Mouse (Mus musculus) right cerebral cortex, adult 2 months (tissue): ENCODE data around the gene Apoa1.

Source experiments
- DNase-seq, 2 experiments: peaks; one replicate each; pipeline ENCODE4 v3.0.0; 2021 to 2022; ENCODE audit warnings: low spot score in 2 of 2

Apoa1 gene

DNA sequence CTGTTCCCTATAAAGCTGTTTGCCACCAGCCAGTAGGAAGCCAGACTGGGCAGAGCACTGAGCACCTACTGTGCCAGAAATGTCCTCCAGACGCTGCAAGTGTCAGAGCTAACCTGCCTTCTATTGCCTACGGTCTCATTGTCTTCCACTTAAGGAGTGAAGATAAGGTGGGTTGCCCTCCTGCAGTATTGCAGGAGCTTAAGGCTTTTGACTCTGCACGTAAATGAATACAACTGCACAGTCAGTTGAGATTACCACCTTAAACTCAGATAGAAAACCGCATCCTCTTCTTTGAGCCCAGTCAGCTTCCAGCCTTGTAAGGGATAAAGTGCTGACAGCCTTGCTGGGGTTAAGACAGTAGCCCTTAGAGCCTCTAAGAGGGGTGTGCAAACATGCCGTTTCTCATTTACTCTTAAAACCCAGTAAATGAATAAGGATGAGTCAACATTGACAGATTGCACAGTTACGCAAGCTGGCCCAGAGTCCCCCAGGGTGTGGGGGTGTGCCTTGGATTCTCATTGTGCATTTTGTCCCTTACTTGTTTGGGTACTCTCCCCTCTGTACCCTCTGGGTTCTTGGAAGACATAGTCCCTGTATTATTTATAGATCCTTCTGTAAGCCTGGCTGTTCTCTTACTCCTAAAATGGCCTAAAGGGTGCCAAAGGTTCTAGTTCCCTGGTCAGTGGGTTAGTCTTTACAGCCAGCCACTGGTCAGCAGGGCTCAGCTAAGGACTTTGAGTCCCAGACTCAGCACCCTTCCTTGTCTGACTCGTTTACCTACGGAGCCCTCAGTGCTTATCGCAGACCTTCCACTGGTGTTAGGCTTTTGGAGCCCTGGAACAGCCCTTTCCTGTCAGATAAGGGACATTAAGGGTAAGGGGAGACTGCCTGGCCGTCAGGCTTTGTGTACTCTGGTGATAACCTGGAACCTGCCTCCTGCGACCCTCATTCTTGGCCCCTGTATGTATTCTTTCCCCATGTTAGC is 12.8 kb upstream of the Apoa1 start:
- DNase-seq, result peak; percentile 30 to 34

DNA sequence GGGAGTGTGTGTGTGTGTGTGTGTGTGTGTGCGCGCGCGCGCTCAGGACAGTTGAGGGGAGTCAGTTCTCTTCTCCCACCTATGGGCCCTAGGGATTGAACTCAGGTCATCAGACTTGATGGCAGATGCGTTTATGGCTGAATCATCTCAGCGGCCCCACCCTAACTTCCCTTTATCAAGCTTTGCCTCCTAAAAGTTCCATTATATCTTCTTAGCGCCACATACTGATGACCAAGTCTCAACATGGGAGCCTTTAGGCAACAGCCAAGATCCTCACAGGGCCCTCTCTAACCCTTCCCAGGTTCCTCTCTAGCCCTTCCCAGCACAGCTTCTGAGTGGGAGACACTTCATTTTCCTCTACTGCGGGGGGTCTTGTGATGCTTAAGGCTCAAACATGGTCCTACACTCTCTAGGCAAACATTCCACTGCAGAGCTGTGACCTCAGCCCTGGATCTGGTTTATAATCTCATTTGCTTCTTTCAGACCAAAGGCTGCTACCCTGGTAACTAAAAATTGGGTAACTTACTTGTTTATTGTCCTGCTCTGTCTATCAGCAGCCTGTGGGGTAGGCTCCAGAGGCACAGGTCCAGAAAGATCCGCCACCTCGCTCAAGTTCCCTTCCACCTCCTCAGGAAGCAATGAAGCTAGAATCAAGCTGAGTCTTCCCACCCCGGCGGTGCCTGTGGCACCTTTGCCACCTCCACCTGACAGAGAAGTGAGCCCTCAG is 11.5 kb upstream of the Apoa1 start:
- DNase-seq, result no peak

DNA sequence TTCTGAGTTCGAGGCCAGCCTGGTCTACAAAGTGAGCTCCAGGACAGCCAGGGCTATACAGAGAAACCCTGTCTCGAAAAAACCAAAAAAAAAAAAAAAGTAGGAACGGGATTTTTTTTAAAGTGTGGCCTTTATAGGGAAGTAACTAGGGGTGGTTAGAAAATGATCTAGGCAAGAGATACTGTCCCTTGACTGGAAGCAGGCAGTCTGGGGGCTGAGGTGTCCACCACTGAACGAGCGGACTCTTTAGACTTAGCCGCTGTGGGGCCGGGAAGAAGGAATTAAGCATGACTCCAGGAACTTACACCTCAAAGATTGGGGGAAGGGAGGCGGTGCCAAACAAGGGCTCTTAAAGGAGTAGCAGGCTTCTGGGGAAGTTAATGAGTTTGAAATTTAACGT is 10.2 kb upstream of the Apoa1 start:
- DNase-seq, result no peak

DNA sequence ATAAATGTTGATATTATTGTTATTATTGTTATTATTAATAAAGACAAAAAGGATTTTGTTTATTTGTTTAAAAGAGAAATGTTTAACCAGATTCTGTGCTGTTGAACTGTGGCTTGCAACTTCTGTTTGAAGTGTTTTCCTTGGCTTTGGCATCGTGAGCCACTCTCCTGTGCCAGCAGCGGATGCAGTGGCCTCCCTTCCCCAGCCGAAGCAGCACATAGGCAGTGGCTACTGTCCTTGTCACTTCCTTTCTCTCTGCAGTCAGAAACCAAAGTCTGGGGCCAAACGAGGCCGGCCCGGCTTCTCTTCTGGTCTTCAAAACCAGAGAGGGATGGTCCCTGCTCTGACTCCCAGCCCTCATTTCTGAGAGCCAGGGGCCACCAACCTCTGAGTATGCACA is 5.3 kb upstream of the Apoa1 start:
- no peak for DNase-seq

DNA sequence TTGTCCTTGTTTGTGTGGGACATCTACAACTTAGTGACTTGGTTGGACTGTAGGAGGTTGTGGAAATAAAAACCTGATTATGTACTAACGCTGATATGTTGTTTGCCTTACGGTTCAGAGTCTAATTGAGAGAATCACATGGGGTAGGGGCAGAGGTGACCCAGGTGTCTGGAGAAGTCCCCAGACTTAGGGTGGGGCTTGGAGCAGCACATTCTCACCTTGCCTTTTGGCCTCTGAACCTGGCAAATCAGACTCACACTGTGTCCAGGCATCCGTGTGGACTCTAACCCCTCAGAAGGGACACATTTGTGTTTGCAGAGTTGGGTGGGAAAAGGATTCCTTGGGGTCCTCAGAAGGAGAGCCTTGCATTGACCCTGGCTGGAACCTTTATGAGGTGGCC is 4.3 kb upstream of the Apoa1 start:
- DNase-seq, result no peak

DNA sequence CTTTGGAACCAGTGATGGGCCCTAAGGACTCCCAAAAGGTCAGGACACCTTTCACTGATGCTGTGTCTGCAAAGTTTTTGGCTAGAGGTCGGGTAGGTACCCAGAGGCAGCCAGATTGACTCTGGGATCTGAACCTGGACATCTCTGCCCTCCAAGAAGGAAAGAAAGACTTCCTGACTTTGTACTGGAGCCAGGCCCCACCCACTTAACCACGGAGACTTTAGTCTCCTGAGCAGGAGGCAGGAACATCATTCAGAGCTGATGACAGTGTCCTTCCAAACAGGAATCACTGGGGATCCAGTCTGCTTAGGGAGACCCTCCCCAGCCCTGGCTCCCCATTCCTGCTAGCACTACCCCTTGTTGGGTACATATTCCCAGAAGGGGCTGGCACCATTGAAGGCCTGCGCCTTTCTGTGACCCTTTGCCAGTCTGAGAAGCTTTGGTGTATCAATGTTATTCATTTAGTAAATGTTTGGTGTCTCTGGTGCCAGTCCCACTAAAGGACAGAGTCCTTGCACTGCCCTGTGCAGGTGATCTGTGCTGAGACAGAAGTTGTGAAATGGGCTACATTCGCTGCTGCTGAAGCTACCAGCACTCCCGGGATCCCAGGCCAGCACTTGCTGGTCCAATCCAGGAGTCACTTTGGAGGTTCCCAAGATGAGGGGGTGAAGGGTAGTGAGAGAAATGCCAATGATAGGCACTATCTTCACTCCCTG is 3.3 kb upstream of the Apoa1 start:
- no peak for DNase-seq

DNA sequence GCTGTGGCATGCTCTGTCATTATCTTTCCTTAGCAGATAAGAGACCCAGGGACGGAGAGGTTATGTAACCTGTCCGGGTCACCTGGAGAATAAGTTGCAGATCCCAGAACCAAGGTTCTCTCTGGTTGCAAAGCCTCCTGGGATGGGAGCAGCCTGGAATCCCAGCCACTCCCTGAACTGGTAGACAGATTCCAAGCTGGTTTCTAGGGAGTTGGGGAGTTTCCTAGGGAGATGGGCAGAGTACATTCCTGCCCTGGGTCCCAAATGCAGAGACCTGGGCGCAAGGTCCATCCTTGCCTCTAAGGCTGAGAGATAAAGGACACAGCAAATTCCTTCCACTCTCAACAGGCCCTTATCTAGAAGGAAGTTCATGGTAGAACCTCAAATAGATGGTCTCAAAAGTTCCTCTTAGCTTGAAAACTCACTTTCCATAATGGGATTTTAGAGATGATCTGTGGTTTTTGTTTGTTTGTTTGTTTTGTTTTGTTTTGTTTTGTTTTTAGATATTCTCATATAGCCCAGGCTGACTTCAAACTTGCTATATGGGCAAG is 1.2 kb upstream of the Apoa1 start:
- DNase-seq, result no peak

DNA sequence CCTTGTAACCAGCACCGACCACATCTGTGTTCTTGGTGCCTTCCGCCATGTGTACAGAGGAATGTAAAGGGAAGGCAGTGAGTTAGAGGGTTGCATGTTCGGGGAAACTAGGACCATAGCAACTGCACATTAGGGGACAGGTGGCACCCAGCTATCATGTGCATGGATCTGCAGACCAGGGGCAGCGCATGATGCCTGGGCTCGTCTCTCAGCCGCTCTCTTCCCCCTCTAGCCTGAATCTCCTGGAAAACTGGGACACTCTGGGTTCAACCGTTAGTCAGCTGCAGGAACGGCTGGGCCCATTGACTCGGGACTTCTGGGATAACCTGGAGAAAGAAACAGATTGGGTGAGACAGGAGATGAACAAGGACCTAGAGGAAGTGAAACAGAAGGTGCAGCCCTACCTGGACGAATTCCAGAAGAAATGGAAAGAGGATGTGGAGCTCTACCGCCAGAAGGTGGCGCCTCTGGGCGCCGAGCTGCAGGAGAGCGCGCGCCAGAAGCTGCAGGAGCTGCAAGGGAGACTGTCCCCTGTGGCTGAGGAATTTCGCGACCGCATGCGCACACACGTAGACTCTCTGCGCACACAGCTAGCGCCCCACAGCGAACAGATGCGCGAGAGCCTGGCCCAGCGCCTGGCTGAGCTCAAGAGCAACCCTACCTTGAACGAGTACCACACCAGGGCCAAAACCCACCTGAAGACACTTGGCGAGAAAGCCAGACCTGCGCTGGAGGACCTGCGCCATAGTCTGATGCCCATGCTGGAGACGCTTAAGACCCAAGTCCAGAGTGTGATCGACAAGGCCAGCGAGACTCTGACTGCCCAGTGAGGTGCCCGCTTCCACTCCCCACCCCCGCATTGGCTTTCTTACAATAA is 1.4 kb downstream of the Apoa1 start:
- peak; percentile 91 for DNase-seq

DNA sequence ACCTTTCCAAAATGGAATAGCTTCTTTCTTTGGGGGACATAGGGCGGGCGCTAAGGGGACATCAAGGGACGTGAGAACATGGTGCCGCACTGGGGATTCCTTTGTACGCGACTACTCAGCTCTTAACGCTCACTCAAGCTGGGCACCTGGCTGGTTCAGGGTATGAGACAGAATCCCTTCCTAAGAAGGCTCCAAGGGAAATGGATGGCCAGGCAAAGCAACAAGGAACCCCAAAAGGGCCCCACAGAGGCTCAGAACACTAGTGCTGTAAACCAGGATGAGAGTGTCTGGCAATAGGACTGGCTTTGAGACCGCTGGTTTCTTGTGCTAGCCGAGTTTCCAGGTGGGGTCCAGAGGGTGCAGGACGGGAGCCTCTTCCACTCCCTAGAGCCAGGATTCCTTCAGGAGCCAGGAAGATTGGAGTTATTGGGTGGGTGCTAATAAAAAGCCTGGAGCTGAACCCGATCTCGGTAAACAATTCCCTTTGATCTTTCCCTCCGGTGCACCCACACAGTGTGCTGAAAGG is 2.1 kb downstream of the Apoa1 start:
- peak in 1 of 2 experiments; percentile 33 for DNase-seq

DNA sequence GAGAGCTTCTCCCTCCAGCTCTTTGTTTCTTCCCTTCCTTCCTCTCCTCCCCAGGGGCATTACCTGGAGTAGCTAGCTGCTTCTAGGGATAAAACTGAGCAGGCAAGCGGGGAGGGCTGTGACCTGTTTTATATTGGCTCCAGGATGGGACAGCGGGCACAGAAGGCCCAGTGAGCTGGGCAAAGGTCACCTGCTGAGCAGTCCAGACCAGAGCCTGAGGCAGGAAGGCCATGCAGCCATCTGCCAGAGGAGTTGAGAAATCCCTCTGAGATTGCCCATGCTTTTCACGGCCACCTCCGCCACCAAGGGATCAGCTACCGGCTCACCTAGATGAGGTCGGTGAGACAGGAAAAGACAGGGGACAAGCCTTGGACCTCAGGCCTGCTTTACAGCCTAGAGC is 6.8 kb downstream of the Apoa1 start:
- no peak for DNase-seq

DNA sequence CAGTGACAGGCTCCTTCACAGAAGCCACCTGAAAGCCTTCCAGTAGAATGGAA is 7.0 kb downstream of the Apoa1 start, which contains the start of gene Apoc3:
Gene Apoc3 (minus strand): TSS at position 41 of the 53 bp plus-strand sequence.
- DNase-seq, result no peak

DNA sequence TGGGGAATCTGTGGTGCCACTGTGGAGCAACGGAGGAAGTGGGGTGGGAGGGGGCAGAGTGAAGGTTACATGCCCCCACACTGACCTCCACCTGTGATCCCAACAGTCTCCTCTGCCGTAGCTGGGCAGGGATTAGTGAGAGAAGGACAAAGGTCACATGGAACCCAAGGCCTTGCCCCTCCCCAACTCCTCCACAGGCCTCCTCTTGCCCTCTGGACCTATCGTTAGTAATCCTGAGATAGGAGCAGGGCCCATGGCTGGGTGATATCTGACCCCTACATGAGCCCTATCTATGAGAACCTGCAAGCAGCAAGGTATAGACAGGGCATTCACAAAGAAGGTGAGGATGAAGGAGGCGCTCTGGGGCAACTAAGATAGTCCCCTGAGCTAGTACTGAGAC is 7.3 kb downstream of the Apoa1 start:
- DNase-seq, result no peak

DNA sequence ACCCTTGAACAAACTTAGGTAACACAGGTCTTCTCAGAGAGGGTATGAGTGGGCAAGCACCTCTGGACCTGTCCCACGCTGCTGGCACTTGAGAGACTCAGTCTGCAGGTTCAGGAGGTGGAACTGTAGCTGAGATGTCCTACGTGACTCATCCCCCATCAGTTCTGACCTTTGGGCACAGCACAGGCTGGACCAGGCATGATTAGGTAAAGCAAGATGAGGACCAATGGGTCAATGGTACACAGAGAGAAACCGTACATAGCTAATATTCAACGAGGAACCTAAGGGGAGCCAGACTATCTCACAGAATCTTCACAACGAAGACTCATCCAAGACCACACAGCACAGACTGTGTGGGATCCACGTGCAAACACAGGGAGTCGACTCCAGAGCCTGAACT is 10.5 kb downstream of the Apoa1 start:
- DNase-seq, result no peak

DNA sequence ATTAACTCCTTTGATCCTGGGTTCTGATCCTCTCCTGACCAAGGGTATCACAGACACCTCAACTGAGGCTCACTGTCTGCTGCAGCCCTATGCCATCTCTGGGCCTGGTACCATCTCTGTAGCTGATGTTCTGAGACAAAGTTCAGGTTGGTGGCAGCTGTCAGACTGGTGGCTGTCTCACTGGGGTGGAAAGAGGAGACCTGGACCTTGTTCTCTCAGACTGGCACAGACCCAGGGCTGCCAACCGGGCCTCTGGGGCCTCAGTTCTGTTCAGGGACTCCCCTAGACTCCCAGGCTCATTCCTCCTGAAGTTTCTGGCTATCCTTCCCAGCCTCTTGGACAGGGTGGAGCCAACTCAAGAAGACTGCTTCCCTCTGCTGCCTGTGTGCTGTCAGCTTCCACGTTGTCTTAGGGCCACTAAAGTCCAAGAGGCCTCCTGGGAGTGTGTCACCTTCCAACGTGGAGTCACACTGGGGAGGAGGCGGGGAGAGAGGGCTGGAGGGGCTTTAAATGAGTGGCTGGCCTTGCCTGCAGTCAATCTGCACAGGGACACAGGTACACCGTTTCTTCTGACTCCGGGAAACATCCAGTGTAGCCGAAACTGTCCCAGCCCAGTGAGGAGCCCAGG is 12.3 kb downstream of the Apoa1 start, which contains the start of gene Apoa4:
Gene Apoa4 (plus strand): TSS at position 171 of the 628 bp plus-strand sequence.
- no peak for DNase-seq

DNA sequence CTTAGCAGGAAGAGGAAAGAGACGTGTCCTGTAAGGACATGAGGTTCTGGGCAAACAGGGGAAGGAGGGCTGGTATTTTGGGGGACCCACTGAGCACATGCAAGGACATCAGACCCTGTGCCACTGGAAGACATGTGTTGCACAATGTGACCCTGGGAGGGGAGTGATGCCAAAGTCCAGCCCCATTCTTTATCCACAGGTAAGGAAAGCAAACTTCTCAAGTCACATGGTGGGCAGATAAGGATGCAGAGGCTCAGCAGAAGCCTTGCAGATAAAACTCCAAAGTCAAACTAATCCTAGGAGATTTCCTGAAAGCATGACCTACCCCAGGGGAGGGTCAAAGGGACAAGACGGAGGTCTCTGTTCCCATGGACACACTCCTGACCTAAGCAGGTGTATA is 13.4 kb downstream of the Apoa1 start:
- DNase-seq, result no peak

DNA sequence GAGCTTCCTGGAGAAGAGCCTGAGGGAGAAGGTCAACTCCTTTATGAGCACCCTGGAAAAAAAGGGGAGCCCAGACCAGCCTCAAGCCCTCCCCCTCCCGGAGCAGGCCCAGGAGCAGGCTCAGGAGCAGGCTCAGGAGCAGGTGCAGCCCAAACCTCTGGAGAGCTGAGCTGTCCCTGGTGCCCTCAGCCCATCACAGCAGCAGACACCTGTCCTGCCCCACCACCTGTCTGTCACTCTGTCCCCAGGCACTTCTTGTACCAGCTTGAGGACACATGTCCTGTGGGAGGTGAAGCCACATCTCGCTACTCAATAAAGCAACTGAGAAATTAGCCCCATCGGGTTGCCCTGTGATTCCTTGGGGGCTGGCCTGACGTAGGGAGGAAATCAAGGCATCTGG is 14.7 kb downstream of the Apoa1 start:
- no peak for DNase-seq

DNA sequence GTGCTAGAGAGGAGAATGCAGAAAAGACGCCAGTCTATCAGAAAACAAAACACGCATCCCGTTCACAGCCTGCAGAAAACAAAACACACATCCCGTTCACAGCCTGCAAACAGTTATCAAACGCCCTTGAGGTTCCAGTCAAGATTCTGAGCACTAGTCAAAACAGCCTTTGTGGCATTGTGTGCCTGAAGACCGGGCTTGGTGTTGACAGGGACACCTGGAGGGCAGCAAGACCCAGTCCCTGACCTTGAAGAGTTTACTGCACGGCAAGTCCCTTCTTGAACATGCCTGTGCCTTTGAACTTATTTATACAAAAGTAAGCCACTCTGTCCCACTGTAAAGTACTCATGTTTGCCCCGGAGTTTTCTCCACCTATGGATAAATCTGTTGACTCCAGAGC is 15.2 kb downstream of the Apoa1 start:
- DNase-seq, result no peak

DNA sequence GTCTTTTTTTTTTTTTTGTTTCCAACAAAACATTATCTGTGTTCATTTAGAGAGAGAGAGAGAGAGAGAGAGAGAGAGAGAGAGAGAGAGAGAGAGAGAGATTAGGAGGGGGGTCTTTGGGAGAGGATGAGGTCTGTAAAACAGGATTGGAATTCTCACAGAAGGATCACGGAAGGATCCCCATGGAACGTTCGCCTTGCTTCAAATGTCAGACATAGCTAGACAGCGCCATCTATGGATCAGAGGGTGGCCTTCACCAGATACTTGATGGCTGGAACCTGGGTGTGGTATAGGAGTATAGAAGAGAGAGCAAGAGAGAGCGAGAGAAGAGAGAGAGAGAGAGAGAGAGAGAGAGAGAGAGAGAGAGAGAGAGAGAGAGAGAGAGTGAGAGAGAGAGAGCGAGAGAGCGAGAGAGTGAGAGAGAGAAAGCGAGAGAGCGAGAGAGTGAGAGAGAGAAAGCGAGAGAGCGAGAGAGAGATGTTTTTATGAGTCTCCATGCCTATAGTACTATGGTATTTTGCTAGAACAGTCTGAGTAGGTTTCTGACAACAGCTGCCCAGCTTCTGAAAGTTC is 18.5 kb downstream of the Apoa1 start:
- DNase-seq, result peak; percentile 64 to 81

DNA sequence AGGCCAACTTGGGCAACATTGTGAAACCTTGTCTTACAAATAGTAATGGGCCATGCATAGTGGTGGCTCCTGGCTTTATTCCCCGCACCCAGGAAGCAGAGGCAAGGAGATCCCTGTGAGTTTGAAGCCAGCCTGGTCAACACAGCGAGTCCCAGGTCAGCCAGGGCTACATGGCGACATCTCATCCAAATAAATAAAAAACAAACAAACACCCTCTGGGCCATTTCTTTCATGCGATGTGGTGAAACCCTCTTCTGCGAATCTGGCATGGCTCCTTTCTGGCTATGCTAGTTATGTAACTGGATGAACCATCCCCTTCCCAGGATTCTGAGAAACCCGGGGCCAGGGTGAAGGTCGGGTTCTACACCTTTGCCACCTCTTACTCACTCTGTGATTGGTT is 27.8 kb downstream of the Apoa1 start:
- no peak for DNase-seq

DNA sequence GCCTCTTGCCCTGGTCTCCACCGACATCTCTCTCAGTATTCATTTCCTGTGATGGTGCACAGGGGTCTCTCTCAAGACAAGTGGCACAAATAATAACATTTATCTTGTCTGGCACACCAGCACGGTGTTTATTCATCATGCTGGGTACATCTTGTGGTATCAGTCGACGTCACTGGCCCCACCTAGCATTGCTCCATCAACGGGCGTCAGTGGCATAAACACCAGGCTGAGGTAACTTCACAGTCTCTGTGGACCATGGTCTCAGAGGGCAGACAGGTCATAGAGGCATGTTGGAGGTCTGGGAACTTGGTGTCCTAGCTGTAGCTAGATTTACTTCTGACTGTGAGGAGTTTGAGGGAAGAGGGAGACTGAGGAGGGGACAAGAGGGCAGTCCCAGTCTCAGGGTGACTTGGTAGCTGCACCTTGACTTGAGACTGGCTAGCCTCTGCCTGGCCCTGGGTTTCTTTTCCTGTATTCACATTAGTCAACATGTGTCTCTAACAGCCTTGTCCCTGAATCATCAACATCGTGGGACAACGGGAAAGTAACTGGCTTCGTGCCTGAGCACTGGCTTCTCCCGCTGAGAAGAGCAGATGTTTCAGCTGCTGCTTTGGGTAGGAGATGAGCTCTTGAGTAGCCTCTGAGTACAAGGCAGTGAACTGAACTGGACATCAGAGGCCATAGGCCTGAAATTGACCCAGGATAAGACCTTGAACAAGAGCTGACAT is 28.4 kb downstream of the Apoa1 start:
- no peak for DNase-seq
